Mouse (Mus musculus): ENCODE data around the gene Sik2. TPM values are rescaled to one million over a fixed set of nuclear protein-coding genes. Genes with fewer than 3 reads are reported as not detected.
A peak's percentile ranks its signal among the peaks of the same experiment; 100 is the strongest.

Sik2 gene
- polyA plus RNA-seq, 1 experiment: 22.4 TPM

GRCm38 (mm10) chr9:50875470-50875869 is 133.4 kb downstream of the Sik2 start:
- peak in 1 of 2 experiments; percentile 35 for DNase-seq (ENCODE audit: extremely low spot score in 1 of 2, low spot score in 1 of 2)

GRCm38 (mm10) chr9:50874031-50874430 is 134.8 kb downstream of the Sik2 start:
- no peak for DNase-seq (ENCODE audit: extremely low spot score in 1 of 2, low spot score in 1 of 2)

GRCm38 (mm10) chr9:50873210-50873609 is 135.7 kb downstream of the Sik2 start:
- DNase-seq (ENCODE audit: extremely low spot score in 1 of 2, low spot score in 1 of 2): no peak

DNA sequence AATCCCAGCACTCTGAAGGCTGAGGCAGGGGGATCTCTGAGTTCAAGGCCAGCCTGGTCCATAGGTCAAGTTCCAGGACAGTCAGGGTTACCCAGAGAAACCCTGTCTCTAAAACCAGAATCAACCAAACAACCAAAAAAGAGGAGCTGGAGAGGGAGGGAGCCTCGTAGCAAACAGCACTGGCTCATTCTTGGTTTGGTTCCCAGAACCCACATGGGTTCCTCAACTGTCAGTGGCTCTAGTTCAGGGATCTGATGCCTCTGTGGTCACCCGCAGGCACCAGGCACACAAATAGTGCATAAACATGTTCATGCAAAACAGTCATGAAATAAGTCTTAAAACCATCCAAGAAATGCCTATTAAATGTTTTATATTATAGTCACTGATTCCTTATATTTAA is 140.7 kb downstream of the Sik2 start:
- DNase-seq (ENCODE audit: extremely low spot score in 1 of 2, low spot score in 1 of 2): no peak

DNA sequence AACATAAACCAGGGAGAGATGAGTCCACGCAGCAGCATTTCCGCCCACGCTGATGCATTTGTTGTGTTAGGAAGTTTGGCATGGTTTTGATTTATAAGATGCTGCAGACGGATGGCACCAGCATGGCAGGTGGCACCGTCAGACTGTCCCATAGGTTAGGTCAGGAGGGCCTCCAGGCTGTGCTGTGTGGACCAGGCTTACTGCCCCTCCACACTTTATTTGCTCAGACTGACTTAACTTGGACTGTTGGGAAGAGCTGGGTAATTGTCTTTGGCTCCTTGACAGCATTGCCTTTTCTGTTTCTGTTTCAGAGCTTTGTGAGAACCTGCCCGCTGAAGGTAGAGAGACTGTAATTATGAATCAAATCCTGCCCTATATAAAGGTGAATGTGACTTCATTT is 141.9 kb downstream of the Sik2 start:
- no peak for DNase-seq (ENCODE audit: extremely low spot score in 1 of 2, low spot score in 1 of 2)

GRCm38 (mm10) chr9:50865803-50866202 is 143.1 kb downstream of the Sik2 start:
- no peak for DNase-seq (ENCODE audit: extremely low spot score in 1 of 2, low spot score in 1 of 2)

GRCm38 (mm10) chr9:50864877-50865276 is 144.0 kb downstream of the Sik2 start:
- no peak for DNase-seq (ENCODE audit: extremely low spot score in 1 of 2, low spot score in 1 of 2)

DNA sequence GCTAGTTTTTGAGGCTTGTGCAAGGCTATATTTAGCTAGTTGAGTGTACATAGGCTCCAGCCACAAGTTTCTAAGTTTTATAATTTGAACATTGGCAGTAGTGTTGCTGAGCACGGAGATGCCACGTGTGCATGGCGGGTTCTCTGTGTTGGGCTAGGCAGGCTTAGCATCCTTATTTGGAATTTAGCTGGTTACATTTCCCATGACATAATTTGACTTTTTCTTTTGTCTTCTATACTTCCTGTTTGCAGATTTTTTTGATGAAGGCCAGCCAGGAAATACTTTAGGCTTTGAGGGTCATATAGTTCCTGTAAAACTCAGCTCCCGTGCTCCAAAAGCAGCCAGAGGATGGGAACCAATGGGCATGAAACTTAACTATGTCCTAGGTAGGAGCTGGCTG is 145.0 kb downstream of the Sik2 start:
- no peak for DNase-seq (ENCODE audit: extremely low spot score in 1 of 2, low spot score in 1 of 2)

- peak in 1 of 2 experiments; percentile 60 for DNase-seq (ENCODE audit: extremely low spot score in 1 of 2, low spot score in 1 of 2)
Measured at GRCm38 (mm10) chr9:50861119-50861839, 147.6 kb downstream of the Sik2 start.

DNA sequence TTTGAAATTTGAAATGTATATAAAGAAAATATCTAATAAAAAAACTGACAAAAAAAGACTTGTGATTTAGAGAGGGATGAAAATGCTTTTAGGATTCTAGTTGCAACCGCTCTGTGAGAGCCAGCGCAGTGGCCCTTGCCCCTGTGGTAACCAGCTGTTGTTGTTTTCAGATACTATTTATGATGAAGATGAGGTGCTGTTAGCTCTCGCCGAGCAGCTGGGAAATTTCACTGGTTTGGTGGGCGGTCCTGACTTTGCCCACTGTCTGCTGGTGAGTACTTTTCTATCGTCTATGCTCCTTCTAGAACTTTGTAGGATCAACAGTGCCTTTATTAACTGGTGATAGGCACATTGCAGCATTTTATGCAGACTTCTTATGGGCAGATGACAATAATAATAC is 150.2 kb downstream of the Sik2 start:
- no peak for DNase-seq (ENCODE audit: extremely low spot score in 1 of 2, low spot score in 1 of 2)

DNA sequence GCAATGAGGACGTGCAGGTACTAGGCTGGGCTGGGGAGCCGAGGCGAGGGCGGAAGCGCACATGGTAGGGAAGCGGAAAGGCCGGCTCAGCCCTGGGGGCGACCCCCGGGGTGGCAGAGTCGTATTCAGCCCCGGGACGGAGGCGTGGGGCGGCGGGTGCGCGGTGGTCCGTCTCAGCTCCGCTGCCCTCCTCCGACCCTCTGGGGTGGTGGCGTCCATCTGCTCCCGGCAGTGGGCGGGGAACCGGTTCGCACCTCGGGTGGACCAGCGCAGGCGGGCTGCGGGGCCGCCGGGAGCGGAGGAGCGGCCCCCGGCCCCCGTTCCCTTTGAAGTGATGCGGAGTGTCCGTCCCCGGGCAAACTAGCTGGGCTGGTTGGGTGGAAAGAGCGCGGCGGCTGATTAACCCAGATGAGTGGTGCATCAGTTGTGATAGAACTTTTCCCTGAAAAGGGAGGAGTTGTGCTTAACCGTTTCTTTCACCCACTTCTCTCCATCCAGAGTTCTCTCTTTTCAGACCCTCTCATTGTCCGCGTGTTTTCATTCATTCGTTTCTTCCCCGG is 151.7 kb downstream of the Sik2 start:
- peak in 1 of 2 experiments; percentile 42 for DNase-seq (ENCODE audit: extremely low spot score in 1 of 2, low spot score in 1 of 2)

DNA sequence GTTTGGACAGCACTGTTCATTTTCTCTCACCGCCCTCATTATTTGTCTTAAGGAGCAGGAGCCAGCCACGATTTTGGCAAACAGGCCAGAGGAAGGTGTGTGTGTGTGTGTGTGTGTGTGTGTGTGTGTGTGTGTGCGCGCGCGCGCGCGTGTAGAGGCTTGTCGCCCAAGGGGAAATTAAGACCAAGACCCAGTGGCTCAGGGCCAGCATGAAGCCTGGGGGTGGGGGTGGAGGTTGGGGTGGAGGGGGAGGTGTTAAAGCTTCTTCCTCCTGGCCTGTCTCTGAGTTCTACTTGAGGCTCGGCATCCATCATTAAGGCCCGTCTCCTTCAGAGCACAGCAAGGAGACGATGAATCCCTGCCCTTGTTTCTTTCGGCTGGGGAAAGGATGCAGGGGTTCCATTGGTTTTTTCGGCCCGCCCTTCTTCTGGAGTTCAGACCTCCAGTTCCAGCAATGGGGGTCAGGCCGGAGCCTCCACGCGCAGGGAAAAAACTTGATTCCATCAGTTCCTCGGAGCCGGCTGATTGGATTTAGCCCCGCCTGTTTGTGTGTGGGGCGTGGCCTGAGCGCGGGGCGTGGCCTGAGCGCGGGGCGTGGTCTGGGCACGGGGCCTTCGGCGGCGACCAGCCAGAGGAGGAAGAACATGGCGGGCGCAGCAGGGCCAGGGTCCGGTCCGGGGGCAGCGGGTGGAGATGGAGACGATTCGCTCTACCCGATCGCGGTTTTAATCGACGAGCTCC is 152.4 kb downstream of the Sik2 start:
- DNase-seq (ENCODE audit: extremely low spot score in 1 of 2, low spot score in 1 of 2): peak; percentile 72 to 94

GRCm38 (mm10) chr9:50855780-50856179 is 153.1 kb downstream of the Sik2 start:
- DNase-seq (ENCODE audit: extremely low spot score in 1 of 2, low spot score in 1 of 2): no peak

DNA sequence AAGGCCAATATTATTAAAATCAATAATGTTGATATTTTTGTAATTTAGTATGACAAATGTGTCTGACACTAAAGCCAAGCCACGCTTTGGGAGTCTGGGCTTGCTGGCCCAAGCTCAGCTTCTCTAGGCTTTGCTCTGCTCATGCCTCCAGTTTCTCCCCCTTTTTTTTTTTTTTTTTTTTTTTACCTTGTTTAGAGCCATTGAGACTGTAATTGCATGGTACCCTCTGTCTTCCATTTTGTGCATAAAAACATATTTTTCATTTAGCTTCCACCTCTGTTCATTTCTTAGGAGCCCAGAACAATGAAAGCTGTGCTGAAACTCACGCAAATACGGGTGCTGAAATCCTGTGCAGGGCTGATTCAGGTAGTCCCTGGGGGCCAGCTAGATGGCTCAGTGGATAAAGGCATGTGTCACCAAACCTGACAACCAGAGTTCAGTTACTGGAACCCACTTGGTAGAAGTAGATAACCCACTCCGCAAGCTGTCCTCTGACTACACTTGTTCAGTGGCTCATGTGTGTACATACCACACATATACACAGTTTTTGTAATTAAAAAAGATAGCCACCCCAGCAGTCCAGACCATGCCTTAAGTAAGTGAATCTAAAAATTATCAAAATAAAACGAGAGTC is 153.6 kb downstream of the Sik2 start:
- DNase-seq (ENCODE audit: extremely low spot score in 1 of 2, low spot score in 1 of 2): no peak

GRCm38 (mm10) chr9:50854376-50854775 is 154.5 kb downstream of the Sik2 start:
- DNase-seq (ENCODE audit: extremely low spot score in 1 of 2, low spot score in 1 of 2): no peak

DNA sequence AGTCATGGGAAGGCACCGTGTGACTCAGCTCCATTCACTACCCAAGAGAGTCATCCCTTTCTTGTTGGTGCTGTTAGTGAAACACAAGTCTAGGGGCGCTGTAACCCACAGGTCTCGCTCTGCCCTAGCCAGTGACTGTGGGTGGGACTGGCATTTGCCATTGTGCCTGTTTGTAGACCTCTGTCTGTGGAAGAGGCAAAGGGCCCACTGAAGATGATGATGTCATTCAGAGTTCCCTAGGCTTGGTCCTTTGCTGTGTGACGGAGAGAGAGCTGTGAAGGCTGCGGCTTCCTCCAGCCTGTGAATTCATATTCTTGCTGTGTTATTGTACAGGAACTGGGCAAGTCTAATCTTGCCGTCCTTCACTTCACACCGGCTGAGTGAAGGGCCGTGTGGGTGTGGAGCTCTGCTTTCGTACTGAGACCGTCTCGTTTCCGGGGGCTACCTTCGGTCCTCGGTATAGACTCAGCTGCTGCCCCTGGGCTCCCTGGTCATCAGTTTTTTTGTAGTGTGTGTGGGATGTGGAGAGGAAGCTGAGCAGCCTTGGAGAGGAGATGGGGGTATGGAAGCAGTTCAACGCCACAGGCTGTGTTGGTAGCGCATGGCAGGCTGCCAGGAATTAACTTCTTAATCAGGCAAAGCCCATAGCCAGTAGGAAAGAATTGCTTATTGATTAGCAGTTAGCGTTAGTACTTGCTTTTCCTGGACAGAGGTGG is 156.1 kb downstream of the Sik2 start:
- DNase-seq (ENCODE audit: extremely low spot score in 1 of 2, low spot score in 1 of 2): no peak

DNA sequence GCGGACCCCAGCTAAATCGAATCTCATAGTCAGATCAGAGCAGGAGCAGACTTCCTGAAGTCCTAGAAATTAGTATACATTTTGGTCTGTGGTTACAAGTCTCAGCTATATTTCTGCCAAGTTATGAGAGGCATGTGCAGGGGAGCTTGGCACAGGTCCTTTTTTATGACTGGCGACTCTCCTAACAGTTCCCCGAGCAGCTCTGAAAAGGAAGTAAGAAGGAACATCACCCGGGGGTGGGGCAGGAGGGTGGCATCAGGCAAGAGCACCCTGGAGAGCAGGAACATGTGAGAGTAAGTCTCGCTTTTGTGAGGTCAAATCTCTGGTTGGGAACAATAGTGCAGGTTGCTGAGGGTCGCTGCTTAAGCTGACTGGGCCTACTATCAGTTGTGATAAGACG is 158.2 kb downstream of the Sik2 start:
- peak in 1 of 2 experiments; percentile 67 for DNase-seq (ENCODE audit: extremely low spot score in 1 of 2, low spot score in 1 of 2)

DNA sequence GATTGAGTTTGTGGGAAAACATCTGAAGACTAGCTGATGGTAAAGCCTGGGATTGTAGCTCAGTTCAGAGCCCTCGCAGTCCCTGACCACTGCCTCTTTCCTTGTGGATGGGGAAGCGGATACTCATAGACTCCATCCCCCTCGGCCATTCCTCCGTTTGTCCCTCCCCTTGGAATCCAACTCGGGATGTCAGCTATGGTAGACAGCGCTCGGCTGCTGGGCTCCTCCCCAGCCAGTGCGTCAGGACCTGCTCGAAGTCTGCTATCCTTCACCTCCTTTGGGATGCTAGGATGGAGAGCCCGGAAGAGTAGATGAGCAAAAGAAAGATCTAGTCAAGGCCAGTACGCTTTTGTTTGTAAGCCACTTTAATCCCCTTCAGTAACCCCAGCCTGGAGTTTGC is 158.6 kb downstream of the Sik2 start:
- DNase-seq (ENCODE audit: extremely low spot score in 1 of 2, low spot score in 1 of 2): no peak

DNA sequence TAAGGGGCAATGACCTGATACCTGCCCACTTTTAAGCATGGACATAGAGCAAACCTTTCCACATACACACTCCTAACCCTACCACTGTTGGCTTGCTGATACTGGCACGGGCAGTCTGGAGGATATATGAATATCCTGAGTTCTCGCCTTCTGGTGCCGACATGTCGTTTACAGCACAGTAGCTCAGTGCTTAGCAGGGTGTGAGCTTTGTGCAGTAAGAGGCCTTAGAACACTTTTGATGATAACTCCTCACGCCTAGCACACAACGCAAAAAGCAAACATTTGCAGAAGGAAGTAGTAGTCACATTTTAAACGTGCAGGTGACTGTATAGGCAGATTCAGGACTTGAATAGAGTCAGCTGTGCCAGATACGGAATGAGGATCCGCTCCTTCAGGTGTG is 159.1 kb downstream of the Sik2 start:
- no peak for DNase-seq (ENCODE audit: extremely low spot score in 1 of 2, low spot score in 1 of 2)

GRCm38 (mm10) chr9:50849249-50849648 is 159.6 kb downstream of the Sik2 start:
- DNase-seq (ENCODE audit: extremely low spot score in 1 of 2, low spot score in 1 of 2): peak; percentile 88 to 99

GRCm38 (mm10) chr9:50848821-50849220 is 160.1 kb downstream of the Sik2 start:
- DNase-seq (ENCODE audit: extremely low spot score in 1 of 2, low spot score in 1 of 2): no peak

Data from frontal cortex, adult 2 months (tissue).